8 mouse cellular contexts compared by ENCODE assay signal in the genomic region with DNA sequence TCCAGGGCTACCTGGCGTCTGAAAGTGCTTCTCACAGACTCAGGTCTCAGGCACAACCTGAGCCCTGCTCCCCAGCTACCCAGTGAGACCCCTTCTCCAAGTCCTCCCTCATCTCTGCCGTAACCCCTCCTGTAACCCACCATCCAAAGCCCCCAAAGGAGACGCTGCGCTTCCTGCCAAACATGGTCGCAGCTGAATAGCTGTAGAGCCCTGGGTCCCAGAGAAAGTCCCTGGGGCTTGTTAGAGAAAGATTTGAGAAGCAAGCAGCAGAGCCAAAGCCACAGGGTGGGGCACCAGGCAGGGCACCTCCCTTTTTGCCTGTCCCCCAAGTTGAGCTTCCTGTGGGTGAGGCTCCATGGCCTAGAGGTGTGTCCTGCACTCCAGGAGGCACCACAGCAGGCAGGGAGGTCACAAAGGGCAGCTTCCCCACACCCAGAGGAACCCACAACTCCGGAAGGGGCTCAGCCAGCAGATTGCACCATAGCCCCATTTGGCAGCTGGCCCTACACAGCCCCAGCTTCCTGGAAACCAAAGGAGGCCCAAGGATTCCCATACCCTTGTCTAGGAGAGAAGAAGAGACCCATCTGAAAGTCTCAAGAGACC. TPM values are rescaled to one million over a fixed set of nuclear protein-coding genes. Genes with fewer than 3 reads are reported as not detected.
DNase-seq lines count a peak whose midpoint lies in the region; ATAC-seq and TF ChIP-seq lines count a peak whose summit lies in the region.

No protein-coding gene starts in this region.

- H3K4me2 ChIP-seq in liver, postnatal 0 days (ENCODE audit: low read depth, low read length), result peak overlapping the region; percentile 72

- no peak overlapping the region for H3K27ac ChIP-seq in gastrocnemius, adult 2 months
- H3K27ac ChIP-seq in liver, postnatal 0 days (ENCODE audit: low read depth), result peak overlapping the region; percentile 86

- peak; percentile 50 for DNase-seq in gastrocnemius, adult 2 months
- no peak for DNase-seq in gastrocnemius, adult 8-10 months (ENCODE audit: low spot score in 2 of 2)
- peak; percentile 82 for DNase-seq in liver, postnatal 0 days
- DNase-seq in spleen, postnatal 10 days (ENCODE audit: low spot score in 2 of 2), result peak; percentile 59 to 79
- DNase-seq in MN1 (ENCODE audit: low spot score), result no peak
- no peak for DNase-seq in kidney, adult 8-10 months
- DNase-seq in cerebellum, adult 18-20 months, result no peak

- no peaks in the 10 kb centered on the region for H3K9me3 ChIP-seq in liver, postnatal 0 days (ENCODE audit: low read length)

- TF ChIP-seq CTCF in gastrocnemius, adult 2 months (IDR thresholded peaks at IDR 0.05), result no peak
- TF ChIP-seq CTCF in liver, postnatal 0 days (IDR thresholded peaks at IDR 0.05; ENCODE audit: low read depth), result peak; percentile 21; the same call in 1 of the 2 replicates

- intact Hi-C loops in gastrocnemius, adult 2 months (cut with DNase I), result no loop called here

- H3K36me3 ChIP-seq in liver, postnatal 0 days (replicated peaks; ENCODE audit: insufficient read depth, low read length), result no peaks in the 10 kb centered on the region

- H3K4me3 ChIP-seq in gastrocnemius, adult 2 months, result 0 out of 2 replicates have a peak overlapping the region, but pooled peaks have one; percentile 11
- peak overlapping the region; percentile 48 for H3K4me3 ChIP-seq in liver, postnatal 0 days (ENCODE audit: low read depth, low read length)

- peak overlapping the region; percentile 71 for H3K9ac ChIP-seq in liver, postnatal 0 days (replicated peaks)

- H3K27me3 ChIP-seq in liver, postnatal 0 days (ENCODE audit: insufficient read depth, low read length), result no peaks in the 10 kb centered on the region

- peak; percentile 54 for TF ChIP-seq EP300 in liver, postnatal 0 days (IDR thresholded peaks at IDR 0.05; ENCODE audit: low read depth)

- 34% methylated on average over 6 of the region's 6 CpGs for WGBS in liver, postnatal 0 days (ENCODE audit: insufficient replicate concordance)

- H3K4me1 ChIP-seq in liver, postnatal 0 days (ENCODE audit: insufficient read depth), result peaks cover 61% of the 10 kb centered on the region

- ATAC-seq in erythroblast, adult 5-6 weeks (replicated peaks; ENCODE audit: low FRiP score, poor library complexity, severe bottlenecking), result peak; percentile 76
- ATAC-seq in liver, postnatal 0 days, result peak; percentile 77

RNA-seq across cellular contexts. Expression of a gene that starts 38.2 kb away (rescaled TPM):
- 1 to 10 TPM; 6.1 to 7.0 TPM for total RNA-seq in gastrocnemius, adult 2 months (2021)
- 1 to 10 TPM; 3.7 to 6.6 (median 5.9) TPM for total RNA-seq in gastrocnemius, adult 8-10 months (2022)
- total RNA-seq in erythroblast, adult 5-6 weeks (2015; ENCODE audit: low replicate concordance), result 2.1 and 2.7 TPM in 2 replicates
- 3.7 and 5.2 TPM in 2 replicates for total RNA-seq in erythroblast, adult 5-6 weeks (2017; ENCODE audit: low replicate concordance)
- polyA plus RNA-seq in liver, postnatal 0 days (2015; fragmentation: Nextera tagmentation; extraction: Ambion mirVana), result 0.75 and 0.84 TPM in 2 replicates

RNA-seq across cellular contexts. Expression of a gene that starts 46.8 kb away (rescaled TPM):
- total RNA-seq in gastrocnemius, adult 2 months (2021), result under 1 TPM; 0.10 to 0.17 TPM
- total RNA-seq in gastrocnemius, adult 8-10 months (2022), result under 1 TPM in 1 of 4 experiments, not detected in 3; 0.07 TPM
- total RNA-seq in erythroblast, adult 5-6 weeks (2015; ENCODE audit: low replicate concordance), result 91.3 and 114 TPM in 2 replicates
- total RNA-seq in erythroblast, adult 5-6 weeks (2017; ENCODE audit: low replicate concordance), result 89.9 and 92.6 TPM in 2 replicates
- polyA plus RNA-seq in liver, postnatal 0 days (2015; fragmentation: Nextera tagmentation; extraction: Ambion mirVana), result 2.2 and 2.6 TPM in 2 replicates

Comparison
In these comparisons a context has a peak if more than half of its experiments do, and no peak if none do; other contexts are left out.
1. DNase-seq: peak in gastrocnemius, adult 2 months (single experiment), liver, postnatal 0 days (single experiment) and spleen, postnatal 10 days (2 of 2); none in gastrocnemius, adult 8-10 months (0 of 2), MN1 (single experiment), kidney, adult 8-10 months (0 of 2) and cerebellum, adult 18-20 months (0 of 2).
2. RNA of a gene that starts 46.8 kb away (total RNA-seq): 89.9 to 114 TPM in erythroblast, adult 5-6 weeks; 0.10 to 0.17 TPM in gastrocnemius, adult 2 months and 0.07 TPM in gastrocnemius, adult 8-10 months; every median in the first group is over 10 times any median in the second.